Mouse (Mus musculus) stomach, embryonic 16.5 days (tissue): ENCODE measurements around the gene Slc5a10. TPM values are rescaled to one million over a fixed set of nuclear protein-coding genes. Genes with fewer than 3 reads are reported as not detected.

Experiments used
- ATAC-seq: fragments of 200-750 bp; cut with Nextera tagmentation; 2 replicates; pipeline ENCODE4 v1.8.0; 2017; ENCODE audit warnings: moderate number of reproducible peaks, moderate TSS enrichment; ENCODE audit not compliant: insufficient read depth, low FRiP score
- H3K27ac ChIP-seq: fragments of 300-500 bp; sonication (generic); 2 replicates; pipeline ENCODE4 v1.5.1; 2014; ENCODE audit warnings: low read length
- H3K27me3 ChIP-seq: fragments of 300-500 bp; sonication (generic); 2 replicates; pipeline ENCODE4 v1.6.1; 2014; ENCODE audit warnings: low read length, control low read depth, mixed read lengths; ENCODE audit not compliant: control insufficient read depth, insufficient read depth
- H3K36me3 ChIP-seq: fragments of 300-500 bp; sonication (generic); 2 replicates; pipeline ENCODE4 v1.6.1; 2014; ENCODE audit warnings: low read length; ENCODE audit not compliant: control insufficient read depth, insufficient read depth
- H3K4me1 ChIP-seq: fragments of 300-500 bp; sonication (generic); 2 replicates; pipeline ENCODE4 v1.6.1; 2014; ENCODE audit warnings: low read length, control low read depth, mixed read lengths; ENCODE audit not compliant: control insufficient read depth, insufficient read depth
- H3K4me2 ChIP-seq: fragments of 300-500 bp; sonication (generic); 2 replicates; pipeline ENCODE4 v1.6.1; 2014; ENCODE audit warnings: low read depth, low read length, mixed read lengths
- H3K4me3 ChIP-seq: fragments of 300-500 bp; sonication (generic); replicated peaks from 2 replicates; pipeline ENCODE4 v1.5.1; 2014; ENCODE audit warnings: mild to moderate bottlenecking, low read length
- H3K9ac ChIP-seq: fragments of 300-500 bp; sonication (generic); 2 replicates; pipeline ENCODE4 v1.6.1; 2014; ENCODE audit warnings: low read length
- H3K9me3 ChIP-seq: fragments of 300-500 bp; sonication (generic); replicated peaks from 2 replicates; pipeline ENCODE4 v1.6.1; 2016; ENCODE audit warnings: low read length, control low read depth; ENCODE audit not compliant: control insufficient read depth
- WGBS: fragments of 180-500 bp; shearing (Covaris S2); extraction: QIAGEN DNeasy Blood & Tissue Kit; methylation state at CpG from one replicate; pipeline ENCODE4 v1.1.7; 2014; 5-methylcytosine and 5-hydroxymethylcytosine counted together
- polyA plus RNA-seq: library from polyadenylated mRNA; unstranded; fragments of >200 nt; fragmentation: Nextera tagmentation; extraction: Ambion mirVana; gene quantifications from 2 replicates; pipeline ENCODE4 v1.2.1, GENCODE M21; 2015

Gene Slc5a10
- polyA plus RNA-seq, 1 experiment from 2014 or later, result not detected

DNA sequence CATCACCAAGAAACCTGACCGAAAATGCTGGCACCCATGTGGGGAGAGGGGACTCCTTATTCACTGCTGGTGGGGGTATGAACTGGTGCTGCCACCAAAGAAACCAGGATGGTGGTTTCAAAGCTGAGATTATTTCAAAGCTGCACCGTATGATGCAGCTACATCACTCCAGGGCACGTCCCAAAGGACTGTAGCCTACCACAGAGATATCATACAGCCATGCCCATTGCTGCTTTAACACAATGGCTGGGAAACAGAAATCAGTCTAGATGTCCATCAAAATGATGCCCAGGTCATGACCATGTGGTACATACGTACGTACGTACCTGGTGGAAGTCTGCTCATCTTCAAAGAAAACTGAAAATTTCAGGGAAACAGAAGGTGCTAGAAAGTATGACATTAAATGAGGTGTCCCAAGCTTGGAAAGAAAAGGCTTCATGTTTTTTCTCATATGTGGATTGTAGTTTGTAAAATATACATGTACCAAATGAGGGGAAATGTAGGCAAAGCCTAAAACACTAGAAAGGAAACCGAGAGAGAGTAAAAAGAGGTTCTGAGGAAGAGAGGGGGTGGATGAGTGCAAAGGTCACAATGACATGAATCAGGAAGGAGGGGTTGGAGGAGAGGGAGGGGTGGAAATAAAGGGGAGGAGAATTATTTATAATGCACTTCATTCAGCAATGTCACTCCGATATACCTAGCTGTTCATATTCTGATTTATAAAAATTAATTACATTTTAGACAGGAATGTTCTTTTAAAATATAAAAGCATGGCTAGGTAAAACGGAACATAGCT lies 70.0 kb downstream of the Slc5a10 start:
- Histone ChIP-seq H3K4me2 (no peak overlapping the region), H3K9ac (no peak overlapping the region), H3K36me3 (no peaks in the 10 kb centered on the region), H3K27ac (no peak overlapping the region), H3K4me3 (no peak overlapping the region), H3K27me3 (no peaks in the 10 kb centered on the region), H3K9me3 (no peaks in the 10 kb centered on the region), H3K4me1 (no peaks in the 10 kb centered on the region)
- WGBS, result 81% methylated on average over 9 of the region's 9 CpGs
- ATAC-seq, result no peak

DNA sequence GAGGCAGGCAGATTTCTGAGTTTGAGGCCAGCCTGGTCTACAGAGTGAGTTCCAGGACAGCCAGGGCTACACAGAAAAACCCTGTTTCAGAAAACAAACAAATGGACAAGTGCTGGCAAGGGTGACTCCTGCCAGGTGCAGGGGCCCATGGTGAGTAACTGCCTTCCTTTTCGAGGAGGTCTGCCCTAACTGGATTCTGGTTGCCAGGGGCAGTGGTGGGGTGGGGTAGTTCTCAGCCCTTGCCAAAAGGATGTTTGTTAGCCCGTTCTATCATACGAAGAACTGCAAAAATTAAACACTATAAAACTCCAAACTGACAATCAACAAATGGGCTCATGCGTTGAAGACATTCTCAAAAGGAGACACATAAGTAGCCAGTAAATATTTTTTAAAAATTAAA lies 71.0 kb downstream of the Slc5a10 start:
- Histone ChIP-seq H3K27ac (no peak overlapping the region), H3K9me3 (no peaks in the 10 kb centered on the region), H3K36me3 (no peaks in the 10 kb centered on the region), H3K4me3 (no peak overlapping the region), H3K4me1 (peaks cover 7% of the 10 kb centered on the region; the same call in 1 of the 2 replicates), H3K4me2 (no peak overlapping the region), H3K9ac (no peak overlapping the region), H3K27me3 (no peaks in the 10 kb centered on the region)
- ATAC-seq, result no peak
- 85% methylated on average over 4 of the region's 4 CpGs for WGBS

DNA sequence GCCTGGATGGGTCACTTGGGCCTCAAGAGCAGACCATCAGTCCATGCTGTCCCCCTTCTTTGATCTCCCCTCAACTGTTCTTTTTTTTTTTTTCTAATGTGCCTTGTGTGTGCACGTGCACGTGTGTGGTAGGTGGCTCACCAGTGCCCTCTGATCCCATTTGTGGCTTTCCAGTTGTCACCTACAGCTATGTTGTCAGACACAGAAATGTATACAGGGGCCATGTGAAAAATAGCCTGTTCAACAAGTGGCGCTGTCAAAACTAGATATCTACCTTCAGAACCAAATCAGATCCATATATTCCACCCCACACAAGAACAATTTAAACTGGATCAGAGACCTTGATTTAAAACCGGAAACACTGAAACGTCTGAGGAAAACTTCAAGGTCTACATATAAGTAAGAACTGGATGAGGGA lies 71.5 kb downstream of the Slc5a10 start:
- no peaks in the 10 kb centered on the region for H3K9me3 ChIP-seq
- WGBS, result 90% methylated on average over 5 of the region's 5 CpGs
- no peak overlapping the region for H3K9ac ChIP-seq
- peaks cover 9% of the 10 kb centered on the region for H3K4me1 ChIP-seq
- H3K27ac ChIP-seq, result no peak overlapping the region
- ATAC-seq, result no peak
- H3K36me3 ChIP-seq, result no peaks in the 10 kb centered on the region
- H3K4me3 ChIP-seq, result no peak overlapping the region
- no peaks in the 10 kb centered on the region for H3K27me3 ChIP-seq
- H3K4me2 ChIP-seq, result no peak overlapping the region

GRCm38 (mm10) chr11:61648749-61649115 lies 71.9 kb downstream of the Slc5a10 start:
- Histone ChIP-seq H3K36me3 (no peaks in the 10 kb centered on the region), H3K4me1 (peaks cover 11% of the 10 kb centered on the region), H3K4me2 (no peak overlapping the region), H3K9me3 (no peaks in the 10 kb centered on the region), H3K27me3 (no peaks in the 10 kb centered on the region), H3K9ac (no peak overlapping the region), H3K27ac (no peak overlapping the region), H3K4me3 (no peak overlapping the region)
- 80% methylated on average over 7 of the region's 7 CpGs for WGBS
- no peak for ATAC-seq

GRCm38 (mm10) chr11:61647956-61648748 lies 72.5 kb downstream of the Slc5a10 start:
- no peaks in the 10 kb centered on the region for H3K27me3 ChIP-seq
- H3K9me3 ChIP-seq, result no peaks in the 10 kb centered on the region
- no peak for ATAC-seq
- peaks cover 11% of the 10 kb centered on the region for H3K4me1 ChIP-seq
- H3K4me3 ChIP-seq, result no peak overlapping the region
- H3K27ac ChIP-seq, result no peak overlapping the region
- WGBS, result 73% methylated on average over 6 of the region's 6 CpGs
- H3K9ac ChIP-seq, result no peak overlapping the region
- no peaks in the 10 kb centered on the region for H3K36me3 ChIP-seq
- H3K4me2 ChIP-seq, result no peak overlapping the region

GRCm38 (mm10) chr11:61647110-61647910 lies 73.3 kb downstream of the Slc5a10 start:
- no peaks in the 10 kb centered on the region for H3K9me3 ChIP-seq
- 69% methylated on average over 10 of the region's 10 CpGs for WGBS
- no peak overlapping the region for H3K9ac ChIP-seq
- no peak overlapping the region for H3K27ac ChIP-seq
- no peak overlapping the region for H3K4me3 ChIP-seq
- no peak for ATAC-seq
- H3K4me2 ChIP-seq, result no peak overlapping the region
- H3K27me3 ChIP-seq, result no peaks in the 10 kb centered on the region
- peaks cover 11% of the 10 kb centered on the region for H3K4me1 ChIP-seq
- H3K36me3 ChIP-seq, result no peaks in the 10 kb centered on the region

- H3K9ac ChIP-seq, result no peak overlapping the region
- WGBS, result 53% methylated on average over 2 of the region's 2 CpGs
- H3K4me2 ChIP-seq, result no peak overlapping the region
- peaks cover 11% of the 10 kb centered on the region for H3K4me1 ChIP-seq
- H3K27me3 ChIP-seq, result no peaks in the 10 kb centered on the region
- H3K4me3 ChIP-seq, result no peak overlapping the region
- H3K9me3 ChIP-seq, result no peaks in the 10 kb centered on the region
- ATAC-seq, result no peak
- H3K36me3 ChIP-seq, result no peaks in the 10 kb centered on the region
- H3K27ac ChIP-seq, result no peak overlapping the region
Observed at GRCm38 (mm10) chr11:61646499-61647039, 74.1 kb downstream of the Slc5a10 start.

- WGBS, result 62% methylated on average over 5 of the region's 5 CpGs
- no peak overlapping the region for H3K4me2 ChIP-seq
- no peak for ATAC-seq
Observed at GRCm38 (mm10) chr11:61645357-61645857, 75.2 kb downstream of the Slc5a10 start.

More at GRCm38 (mm10) chr11:61645357-61645857, 75.2 kb downstream of the Slc5a10 start:
- H3K4me3 ChIP-seq, result no peak overlapping the region
- H3K27ac ChIP-seq, result no peak overlapping the region
- H3K9ac ChIP-seq, result no peak overlapping the region
- H3K36me3 ChIP-seq, result no peaks in the 10 kb centered on the region
- H3K9me3 ChIP-seq, result no peaks in the 10 kb centered on the region
- peaks cover 11% of the 10 kb centered on the region for H3K4me1 ChIP-seq
- H3K27me3 ChIP-seq, result no peaks in the 10 kb centered on the region
